Comparison of ENCODE assay signal across 8 mouse cellular contexts in the genomic region with DNA sequence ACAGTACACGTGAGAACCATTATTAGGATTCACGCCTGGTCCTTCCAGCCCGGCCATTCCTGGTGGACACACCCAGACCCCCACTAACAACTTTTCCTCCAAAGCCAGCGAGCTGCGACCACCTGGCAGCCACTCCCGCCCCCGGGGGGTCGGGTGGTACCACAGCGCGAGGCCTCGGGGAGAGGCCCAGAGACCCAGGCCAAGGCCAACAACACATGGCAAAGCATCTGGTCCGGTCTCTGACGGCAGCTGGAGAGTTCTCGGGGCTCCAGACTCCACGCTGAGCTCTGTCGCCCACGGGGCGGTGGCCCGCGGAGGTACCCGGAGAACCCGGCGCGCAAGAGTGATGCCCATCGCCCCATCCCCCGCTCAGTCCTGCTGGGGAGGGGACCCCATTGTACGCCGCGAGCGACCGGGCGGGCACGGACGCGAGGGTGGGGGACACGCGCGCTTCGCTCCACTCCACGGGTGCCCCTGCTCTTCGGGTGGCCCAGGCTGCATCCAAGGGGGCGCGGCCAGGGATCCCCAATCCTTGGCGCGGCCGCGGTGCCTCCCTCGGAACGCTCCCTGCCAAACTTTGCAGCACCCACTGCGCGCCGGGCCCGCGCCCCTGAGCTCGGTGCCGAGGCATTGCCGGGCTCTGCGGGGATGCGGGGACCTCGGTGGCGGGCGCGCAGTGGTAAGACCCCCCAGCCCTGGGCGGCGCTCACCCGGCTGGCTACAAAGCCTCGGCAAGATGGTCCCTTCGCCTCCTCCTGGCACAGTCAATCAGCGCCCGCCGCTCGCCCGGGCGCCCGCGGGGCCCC. TPM values are rescaled to one million over a fixed set of nuclear protein-coding genes. Genes with fewer than 3 reads are reported as not detected.
A peak's percentile ranks its signal among the peaks of the same experiment; 100 is the strongest.
DNase-seq lines count a peak whose midpoint lies in the region; ATAC-seq lines count a peak whose summit lies in the region.

No protein-coding gene starts in this region.

- peak overlapping the region; percentile 95 for H3K4me2 ChIP-seq in embryonic facial prominence, embryonic 14.5 days (ENCODE audit: low read depth, low read length)
- H3K4me2 ChIP-seq in neural tube, embryonic 12.5 days (replicated peaks), result peak overlapping the region; percentile 92

- peak; percentile 29; the same call in 1 of the 2 replicates for ATAC-seq in frontal cortex, adult (ENCODE audit: low TSS enrichment)
- no peak for ATAC-seq in embryonic facial prominence, embryonic 14.5 days (ENCODE audit: low read depth)
- peak; percentile 34; the same call in 1 of the 2 replicates for ATAC-seq in neural tube, embryonic 12.5 days (ENCODE audit: low FRiP score, low read depth)

- H3K9me3 ChIP-seq in embryonic facial prominence, embryonic 14.5 days (ENCODE audit: control insufficient read depth, low read length), result no peaks in the 10 kb centered on the region
- no peaks in the 10 kb centered on the region for H3K9me3 ChIP-seq in neural tube, embryonic 12.5 days

- no peak for DNase-seq in frontal cortex, postnatal 14 days (ENCODE audit: low spot score in 2 of 2)
- peak; percentile 65 for DNase-seq in retina, postnatal 1 day
- no peak for DNase-seq in retina, embryonic 14.5 days (ENCODE audit: low spot score)
- peak; percentile 27 for DNase-seq in embryonic facial prominence, embryonic 14.5 days (ENCODE audit: low spot score)
- DNase-seq in kidney, postnatal 14 days, result peak; percentile 21
- no peak for DNase-seq in ovary, postnatal 14 days (ENCODE audit: low spot score)

- peaks cover 41% of the 10 kb centered on the region for H3K4me1 ChIP-seq in embryonic facial prominence, embryonic 14.5 days (ENCODE audit: control insufficient read depth, insufficient read depth, low read length)
- peaks cover 70% of the 10 kb centered on the region for H3K4me1 ChIP-seq in neural tube, embryonic 12.5 days

- peak overlapping the region; percentile 85 for H3K9ac ChIP-seq in embryonic facial prominence, embryonic 14.5 days (ENCODE audit: low read depth, low read length)
- peak overlapping the region; percentile 99 for H3K9ac ChIP-seq in neural tube, embryonic 12.5 days

- H3K27ac ChIP-seq in embryonic facial prominence, embryonic 14.5 days (replicated peaks; ENCODE audit: low read depth, low read length), result peak overlapping the region; percentile 96
- H3K27ac ChIP-seq in neural tube, embryonic 12.5 days, result peak overlapping the region; percentile 97

- peak overlapping the region; percentile 89 for H3K4me3 ChIP-seq in embryonic facial prominence, embryonic 14.5 days (ENCODE audit: low read depth, low read length)
- peak overlapping the region; percentile 97 for H3K4me3 ChIP-seq in neural tube, embryonic 12.5 days

- no peaks in the 10 kb centered on the region; the same call in 1 of the 2 replicates for H3K27me3 ChIP-seq in embryonic facial prominence, embryonic 14.5 days (replicated peaks; ENCODE audit: control insufficient read depth, insufficient read depth, low read length)
- 0 out of 2 replicates have a peak, but pooled peaks cover 4% of the 10 kb centered on the region for H3K27me3 ChIP-seq in neural tube, embryonic 12.5 days (replicated peaks)

- H3K36me3 ChIP-seq in embryonic facial prominence, embryonic 14.5 days (ENCODE audit: control insufficient read depth, insufficient read depth, low read length), result no peaks in the 10 kb centered on the region
- no peaks in the 10 kb centered on the region for H3K36me3 ChIP-seq in neural tube, embryonic 12.5 days

- under 1% methylated on average over 23 of the region's 76 CpGs for WGBS in embryonic facial prominence, embryonic 14.5 days
- WGBS in neural tube, embryonic 12.5 days, result under 1% methylated on average over 69 of the region's 76 CpGs

RNA-seq across cellular contexts. Expression of a gene that starts 0.8 kb away (rescaled TPM):
- 14.8 and 14.9 TPM in 2 replicates for polyA plus RNA-seq in embryonic facial prominence, embryonic 14.5 days (2014; fragmentation: Nextera tagmentation; extraction: Ambion mirVana)
- 22.0 and 30.3 TPM in 2 replicates for polyA plus RNA-seq in neural tube, embryonic 12.5 days (2016; fragmentation: Nextera tagmentation; extraction: Ambion mirVana)

RNA-seq across cellular contexts. Expression of a gene that starts 51.0 kb away (rescaled TPM):
- polyA plus RNA-seq in embryonic facial prominence, embryonic 14.5 days (2014; fragmentation: Nextera tagmentation; extraction: Ambion mirVana), result 85.2 and 99.6 TPM in 2 replicates
- 32.6 and 34.9 TPM in 2 replicates for polyA plus RNA-seq in neural tube, embryonic 12.5 days (2016; fragmentation: Nextera tagmentation; extraction: Ambion mirVana)

RNA-seq across cellular contexts. Expression of a gene that starts 57.8 kb away (rescaled TPM):
- polyA plus RNA-seq in embryonic facial prominence, embryonic 14.5 days (2014; fragmentation: Nextera tagmentation; extraction: Ambion mirVana), result 46.2 and 47.9 TPM in 2 replicates
- polyA plus RNA-seq in neural tube, embryonic 12.5 days (2016; fragmentation: Nextera tagmentation; extraction: Ambion mirVana), result 19.6 and 21.3 TPM in 2 replicates

Comparison
In these comparisons a context has a peak if more than half of its experiments do, and no peak if none do; other contexts are left out.
1. DNase-seq: peak in retina, postnatal 1 day (single experiment), embryonic facial prominence, embryonic 14.5 days (single experiment) and kidney, postnatal 14 days (single experiment); none in frontal cortex, postnatal 14 days (0 of 2), retina, embryonic 14.5 days (single experiment) and ovary, postnatal 14 days (single experiment).